Mouse (Mus musculus) stomach, postnatal 0 days (tissue): Measurements from ENCODE around the gene Asb4.

ENCODE experiments used
- CTCF ChIP-seq: IDR thresholded peaks from 2 replicates; pipeline ENCODE4 v1.5.1; 2016; ENCODE audit warnings: antibody characterized with exemption, low read depth, mild to moderate bottlenecking, moderate library complexity
- EP300 ChIP-seq: optimal IDR thresholded peaks from 2 replicates; pipeline ENCODE3; 2016; ENCODE audit warnings: antibody characterized with exemption

DNA sequence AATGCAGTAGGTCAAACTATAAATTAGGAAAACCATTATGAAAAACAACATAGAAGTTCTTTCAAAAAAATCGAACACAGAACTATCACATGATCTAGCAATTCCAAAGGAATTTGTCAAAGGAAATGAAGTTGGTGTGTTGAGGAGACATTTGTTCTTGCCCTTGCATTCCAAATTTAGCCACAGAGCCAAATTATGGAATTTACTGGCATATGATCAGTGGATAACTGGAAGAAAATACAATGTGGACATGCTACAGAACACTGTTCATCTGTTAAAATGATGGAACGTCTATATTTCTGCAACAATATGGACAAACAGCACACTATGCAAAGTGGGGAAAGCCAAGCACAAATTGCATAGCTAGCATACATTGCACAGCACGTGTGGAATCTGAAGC lies 72.7 kb downstream of the Asb4 start:
- TF ChIP-seq CTCF: no peak
- TF ChIP-seq EP300: no peak
